Mouse (Mus musculus): ENCODE data around the gene Spocd1. TPM values are rescaled to one million over a fixed set of nuclear protein-coding genes. Genes with fewer than 3 reads are reported as not detected.

Gene Spocd1
- total and polyA plus RNA-seq, 3 experiments: 0.04 to 0.07 TPM; not detected in 1

DNA sequence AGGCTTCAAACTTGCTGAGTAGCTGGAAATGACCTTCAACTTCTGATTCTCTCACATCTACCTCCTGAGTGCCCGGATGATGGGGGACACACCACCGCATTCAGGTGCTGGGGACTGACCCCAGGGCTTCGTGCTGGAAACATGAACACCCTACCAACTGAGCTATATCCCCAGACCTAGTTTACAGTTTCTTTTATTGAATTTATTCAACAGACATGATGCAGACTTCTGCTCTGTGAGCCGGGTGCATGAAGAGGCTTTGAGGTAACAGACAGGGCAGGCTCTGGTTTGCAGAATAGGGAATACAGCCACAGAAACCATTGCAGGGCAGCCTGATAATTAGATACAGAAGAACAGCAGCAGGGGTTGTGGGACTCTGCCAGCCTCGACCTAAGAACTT, 10.6 kb upstream of the Spocd1 start:
- dilution Hi-C loops (cut with MboI; ENCODE audit: extremely low pct_ligation_motif_present, extremely low pct_unique_long_range_greater_than_20kb, low sequenced_read_pairs) (no loop called here), in situ Hi-C loops (cut with MboI; ENCODE audit: low pct_ligation_motif_present, low pct_unique_long_range_greater_than_20kb, low sequenced_read_pairs) (no loop called here)
- peaks cover 8 to 18% of the 10 kb centered on the region in 2 experiments for H3K4me1 ChIP-seq (ENCODE audit: control insufficient read depth in 1 of 2, insufficient read depth in 2 of 2)
- H3K9me3 ChIP-seq (replicated peaks; ENCODE audit: low read length): peaks cover 3% of the 10 kb centered on the region
- H3K4me3 ChIP-seq (replicated peaks in 1 of 3; ENCODE audit: low read depth in 2 of 3, low read length in 2 of 3, poor library complexity in 1 of 3): no peak overlapping the region
- no peak for DNase-seq (ENCODE audit: extremely low read depth)
- no peaks in the 10 kb centered on the region for H3K36me3 ChIP-seq (replicated peaks in 1 of 2; ENCODE audit: control insufficient read depth in 1 of 2, insufficient read depth in 1 of 2, low read length in 1 of 2)
- peaks cover 6% of the 10 kb centered on the region for H3K27me3 ChIP-seq (replicated peaks)
- TF ChIP-seq IRF4 (IDR thresholded peaks at IDR 0.05; ENCODE audit: low read depth, low read length) (no peak), BHLHE40 (IDR thresholded peaks at IDR 0.05; ENCODE audit: low read depth, low read length) (no peak), MAZ (IDR thresholded peaks at IDR 0.05; ENCODE audit: low read depth, low read length) (no peak), USF1 (IDR thresholded peaks at IDR 0.05; ENCODE audit: low read depth, low read length) (no peak), E2F4 (IDR thresholded peaks at IDR 0.05; ENCODE audit: insufficient replicate concordance, low read depth, low read length) (no peak), HCFC1 (IDR thresholded peaks at IDR 0.05; ENCODE audit: low read depth, low read length) (no peak), RAD21 (IDR thresholded peaks at IDR 0.05; ENCODE audit: low read depth, low read length) (no peak), GABPA (IDR thresholded peaks at IDR 0.05; ENCODE audit: insufficient replicate concordance, low read depth, low read length) (no peak), POLR2AphosphoS2 (IDR thresholded peaks at IDR 0.05; ENCODE audit: low read depth, low read length) (no peak), MAFK (IDR thresholded peaks at IDR 0.05; ENCODE audit: insufficient replicate concordance, low read length) (no peak)
- no peak overlapping the region for H3K27ac ChIP-seq (ENCODE audit: insufficient read depth, low read depth)
- no peak overlapping the region for H3K9ac ChIP-seq (ENCODE audit: insufficient read depth, low read depth)
- no peak overlapping the region for H3K4me2 ChIP-seq (ENCODE audit: insufficient read depth, low read depth, poor library complexity, severe bottlenecking)
- H3K79me2 ChIP-seq (replicated peaks; ENCODE audit: control insufficient read depth, extremely low read depth, insufficient read depth, poor library complexity, severe bottlenecking): no peaks in the 10 kb centered on the region

DNA sequence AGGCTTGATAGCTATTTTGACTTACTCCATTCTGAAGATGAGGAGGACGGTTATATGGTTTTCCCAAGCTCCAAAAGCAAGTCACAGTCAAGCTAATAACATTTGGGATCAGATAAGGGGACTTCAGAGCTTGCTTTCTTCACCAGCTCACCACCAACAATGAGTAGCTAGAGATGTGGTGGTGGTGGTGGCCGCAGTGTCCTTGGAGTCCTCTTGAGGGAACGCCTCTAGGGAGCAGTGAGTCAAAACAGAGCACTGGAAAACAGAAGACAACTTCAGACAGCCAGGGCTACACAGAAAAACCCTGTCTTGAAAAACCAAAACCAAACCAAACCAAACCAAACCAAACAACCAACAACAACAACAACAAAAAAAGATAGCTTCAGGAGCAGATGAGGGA, 10.1 kb upstream of the Spocd1 start:
- H3K27me3 ChIP-seq (replicated peaks): peaks cover 6% of the 10 kb centered on the region
- peaks cover 3% of the 10 kb centered on the region for H3K9me3 ChIP-seq (replicated peaks; ENCODE audit: low read length)
- H3K4me1 ChIP-seq (ENCODE audit: control insufficient read depth in 1 of 2, insufficient read depth in 2 of 2): peaks cover 6 to 14% of the 10 kb centered on the region in 2 experiments
- dilution Hi-C loops (cut with MboI; ENCODE audit: extremely low pct_ligation_motif_present, extremely low pct_unique_long_range_greater_than_20kb, low sequenced_read_pairs) (no loop called here), in situ Hi-C loops (cut with MboI; ENCODE audit: low pct_ligation_motif_present, low pct_unique_long_range_greater_than_20kb, low sequenced_read_pairs) (no loop called here)
- no peak overlapping the region for H3K27ac ChIP-seq (ENCODE audit: insufficient read depth, low read depth)
- H3K36me3 ChIP-seq (replicated peaks in 1 of 2; ENCODE audit: control insufficient read depth in 1 of 2, insufficient read depth in 1 of 2, low read length in 1 of 2): no peaks in the 10 kb centered on the region
- no peaks in the 10 kb centered on the region for H3K79me2 ChIP-seq (replicated peaks; ENCODE audit: control insufficient read depth, extremely low read depth, insufficient read depth, poor library complexity, severe bottlenecking)
- no peak overlapping the region for H3K4me3 ChIP-seq (replicated peaks in 1 of 3; ENCODE audit: low read depth in 2 of 3, low read length in 2 of 3, poor library complexity in 1 of 3)
- no peak overlapping the region for H3K9ac ChIP-seq (ENCODE audit: insufficient read depth, low read depth)
- TF ChIP-seq CTCF (conservative IDR thresholded peaks at IDR 0.05 in 1 of 2, IDR thresholded peaks at IDR 0.05 in 1 of 2; ENCODE audit: low read depth in 2 of 2, low read length in 2 of 2) (no peak), NRF1 (IDR thresholded peaks at IDR 0.05; ENCODE audit: low read depth, low read length) (no peak), ZMIZ1 (IDR thresholded peaks at IDR 0.05; ENCODE audit: low read depth, low read length) (no peak), KAT2A (IDR thresholded peaks at IDR 0.05; ENCODE audit: insufficient replicate concordance, low read length) (no peak), UBTF (IDR thresholded peaks at IDR 0.05; ENCODE audit: low read depth, low read length) (no peak), BHLHE40 (IDR thresholded peaks at IDR 0.05; ENCODE audit: low read depth, low read length) (no peak), JUN (IDR thresholded peaks at IDR 0.05; ENCODE audit: insufficient read depth, low read depth, low read length) (no peak), POLR2A (IDR thresholded peaks at IDR 0.05; ENCODE audit: low read depth, low read length) (no peak), E2F4 (IDR thresholded peaks at IDR 0.05; ENCODE audit: insufficient replicate concordance, low read depth, low read length) (no peak), SMC3 (IDR thresholded peaks at IDR 0.05; ENCODE audit: low read depth, low read length) (no peak), IRF4 (IDR thresholded peaks at IDR 0.05; ENCODE audit: low read depth, low read length) (no peak), EP300 (IDR thresholded peaks at IDR 0.05; ENCODE audit: low read length) (no peak), ELF1 (IDR thresholded peaks at IDR 0.05; ENCODE audit: low read depth, low read length) (no peak)
- no peak overlapping the region for H3K4me2 ChIP-seq (ENCODE audit: insufficient read depth, low read depth, poor library complexity, severe bottlenecking)
- no peak for DNase-seq (ENCODE audit: extremely low read depth)

Measured in CH12.LX (cell line).